Mouse (Mus musculus) liver, embryonic 14 days (tissue): ENCODE data around the gene Tex101. TPM values are rescaled to one million over a fixed set of nuclear protein-coding genes. Genes with fewer than 3 reads are reported as not detected.

Source experiments
- polyA plus RNA-seq: library from polyadenylated mRNA; depleted of rRNA; stranded (reverse); fragments of >200 nt; gene quantifications from 2 replicates; pipeline ENCODE4 v1.2.3, GENCODE M21; 2012; rRNA removed

Tex101 gene
- polyA plus RNA-seq, result not detected in 2 replicates

GRCm38 (mm10) chr7:24676575-24676974, at the start of gene Tex101:
Gene Tex101, minus strand, starts transcription at chr7:24676675.

DNA sequence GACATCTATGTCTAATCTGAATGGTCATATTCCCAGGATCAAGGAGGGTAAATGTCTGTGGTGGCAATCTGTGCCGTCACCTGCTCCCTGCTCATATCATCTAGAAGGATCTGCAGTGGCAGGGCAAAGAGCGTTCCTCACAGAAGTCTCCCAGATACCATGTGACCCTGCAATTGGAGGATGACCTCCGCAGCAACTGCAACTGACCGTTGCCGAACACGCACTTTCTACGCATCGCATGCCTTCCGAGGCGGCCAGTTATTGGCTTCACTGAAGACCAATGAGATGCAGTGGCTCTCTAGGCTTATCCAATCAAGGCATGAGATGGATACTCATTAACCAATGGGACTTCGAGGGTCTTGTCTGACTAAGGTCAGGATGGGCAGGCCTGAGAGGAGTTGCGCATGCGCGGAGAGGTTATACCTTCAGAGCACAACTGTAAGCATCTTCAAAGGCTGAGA, 32.4 kb upstream of the Tex101 start, which contains the start of gene BC049730:
Gene BC049730, plus strand, starts transcription at position 411 of the 461 bp plus-strand sequence.

GRCm38 (mm10) chr7:24636264-24636663, 40.2 kb downstream of the Tex101 start, which contains the start of gene Lypd3:
Gene Lypd3, plus strand, starts transcription at chr7:24636550.

Other genes starting within 250 kb of the Tex101 start
- gene Irgc1, start 224.4 kb downstream of the Tex101 start, polyA plus RNA-seq, result 0.01 TPM in 1 of 2 replicates, not detected in the other
- gene Plaur, start 214.2 kb downstream of the Tex101 start, polyA plus RNA-seq, result 1.7 and 2.1 TPM in 2 replicates
- 0.27 and 0.43 TPM in 2 replicates for gene Cadm4, start 194.7 kb downstream of the Tex101 start, polyA plus RNA-seq
- 3.0 and 3.6 TPM in 2 replicates for gene Zfp428, start 169.7 kb downstream of the Tex101 start, polyA plus RNA-seq
- not detected in 2 replicates for gene AC161166.1, start 164.2 kb downstream of the Tex101 start, polyA plus RNA-seq
- gene Irgq, start 146.0 kb downstream of the Tex101 start, polyA plus RNA-seq, result 1.7 and 1.9 TPM in 2 replicates
- gene Pinlyp, start 130.6 kb downstream of the Tex101 start, polyA plus RNA-seq, result 0.03 TPM in 1 of 2 replicates, not detected in the other
- gene Xrcc1, start 130.4 kb downstream of the Tex101 start, polyA plus RNA-seq, result 27.1 and 28.3 TPM in 2 replicates
- 11.6 and 14.7 TPM in 2 replicates for gene Ethe1, start 89.1 kb downstream of the Tex101 start, polyA plus RNA-seq
- gene Zfp575, start 89.0 kb downstream of the Tex101 start, polyA plus RNA-seq, result 0.08 and 0.12 TPM in 2 replicates
- gene Phldb3, start 65.9 kb downstream of the Tex101 start, polyA plus RNA-seq, result 0.61 and 0.70 TPM in 2 replicates
- gene Lypd3, start 40.1 kb downstream of the Tex101 start, polyA plus RNA-seq, result 0.16 TPM in 1 of 2 replicates, not detected in the other
- gene BC049730, start 32.6 kb upstream of the Tex101 start, polyA plus RNA-seq, result not detected in 2 replicates
- not detected in 2 replicates for gene Gm4763, start 50.2 kb upstream of the Tex101 start, polyA plus RNA-seq
- 0.75 and 1.2 TPM in 2 replicates for gene Cd177, start 83.6 kb upstream of the Tex101 start, polyA plus RNA-seq
- 0.24 and 0.32 TPM in 2 replicates for gene Ceacam10, start 100.5 kb upstream of the Tex101 start, polyA plus RNA-seq
- 1.7 and 1.9 TPM in 2 replicates for gene Gm9844, start 185.5 kb upstream of the Tex101 start, polyA plus RNA-seq
- not detected in 2 replicates for gene Lypd4, start 193.3 kb upstream of the Tex101 start, polyA plus RNA-seq
- gene Dmrtc2, start 193.4 kb upstream of the Tex101 start, polyA plus RNA-seq, result not detected in 2 replicates
- gene Rps19, start 207.7 kb upstream of the Tex101 start, polyA plus RNA-seq, result 596 and 702 TPM in 2 replicates
- gene Cd79a, start 220.7 kb upstream of the Tex101 start, polyA plus RNA-seq, result 0.87 and 1.1 TPM in 2 replicates
- gene Arhgef1, start 226.2 kb upstream of the Tex101 start, polyA plus RNA-seq, result 36.8 and 43.9 TPM in 2 replicates